Mouse (Mus musculus) bone marrow macrophage, adult 2 months (primary cell): ENCODE results near the gene Mmaa.

Source experiments
- CTCF ChIP-seq: IDR thresholded peaks from 2 replicates; pipeline ENCODE4 v1.5.1; 2012; ENCODE audit warnings: low read depth, mild to moderate bottlenecking, low read length, moderate library complexity
- POLR2A ChIP-seq: IDR thresholded peaks from 2 replicates; pipeline ENCODE4 v1.6.1; 2012; ENCODE audit warnings: mild to moderate bottlenecking, low read depth, low read length, borderline replicate concordance

DNA sequence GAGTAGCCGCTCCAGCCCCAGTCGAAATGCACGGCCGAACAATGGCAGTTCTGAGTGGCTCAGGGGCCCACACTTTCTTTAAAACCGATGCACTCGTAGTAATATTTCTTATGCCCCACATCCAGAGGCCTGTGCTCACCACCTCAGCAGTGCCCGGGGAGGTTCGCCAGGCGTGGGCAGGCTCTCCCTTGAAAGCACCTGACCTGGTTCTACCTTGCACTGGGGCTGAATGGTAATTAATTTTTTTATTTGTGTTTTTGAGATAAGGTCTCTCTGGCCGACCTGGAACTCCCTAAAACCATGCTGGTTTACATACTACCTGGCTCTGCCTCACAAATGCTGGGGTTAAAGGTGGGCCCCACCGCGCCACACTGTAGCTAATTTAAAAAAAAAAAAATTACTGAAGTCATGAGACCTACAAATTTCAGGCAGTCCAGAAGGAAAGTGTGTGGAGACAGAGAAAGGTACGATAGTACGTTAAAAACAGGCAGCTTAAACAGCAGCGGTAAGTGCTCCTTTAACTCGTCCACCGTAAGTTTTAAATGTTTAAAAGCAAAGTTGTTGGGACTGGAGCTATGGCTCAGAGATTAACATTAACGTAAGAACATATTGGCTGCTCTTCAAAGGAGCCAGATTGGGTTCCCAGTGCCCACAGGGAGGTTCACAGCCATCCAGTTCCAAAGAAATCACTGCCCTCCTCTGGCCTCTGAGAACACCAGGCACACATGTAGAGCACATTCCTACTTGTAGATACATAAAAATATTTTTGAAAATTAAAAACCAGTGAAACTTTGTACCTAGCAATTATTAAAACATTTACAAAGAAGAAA lies 754 bp upstream of the Mmaa start:
- TF ChIP-seq CTCF (no peak), POLR2A (no peak)
